Mouse (Mus musculus): ENCODE results near the gene Them4.

The Them4 gene

GRCm38 (mm10) chr3:94367511-94367910 lies 57.6 kb downstream of the Them4 start:
- in situ Hi-C loops (cut with MboI; ENCODE audit: low sequenced_read_pairs): no loop called here

GRCm38 (mm10) chr3:94368631-94369030 lies 58.7 kb downstream of the Them4 start:
- in situ Hi-C loops (cut with MboI; ENCODE audit: low sequenced_read_pairs): no loop called here

- in situ Hi-C loops (cut with MboI; ENCODE audit: low sequenced_read_pairs): loop anchor here (10.0 kb wide), 1 partner anchor 75 kb away; the partner anchor contains the start of genes Mrpl9 and Oaz3
These were observed 59.8 kb downstream of the Them4 start for GRCm38 (mm10) chr3:94369709-94370108.

GRCm38 (mm10) chr3:94371637-94372036 lies 61.7 kb downstream of the Them4 start:
- in situ Hi-C loops (cut with MboI; ENCODE audit: low sequenced_read_pairs): loop anchor here (10.0 kb wide), 1 partner anchor 73 kb away; the partner anchor contains the start of genes Mrpl9 and Oaz3

- in situ Hi-C loops (cut with MboI; ENCODE audit: low sequenced_read_pairs): loop anchor here (10.0 kb wide), 1 partner anchor 73 kb away; the partner anchor contains the start of genes Mrpl9 and Oaz3
These were observed 62.1 kb downstream of the Them4 start for GRCm38 (mm10) chr3:94372038-94372437.

- in situ Hi-C loops (cut with MboI; ENCODE audit: low sequenced_read_pairs): loop anchor here (10.0 kb wide), 1 partner anchor 72 kb away; the partner anchor contains the start of genes Mrpl9 and Oaz3
These were observed 62.8 kb downstream of the Them4 start, which contains the start of gene Rorc for GRCm38 (mm10) chr3:94372641-94373040. Gene Rorc, plus strand, starts transcription at chr3:94372794.

GRCm38 (mm10) chr3:94373090-94373489 lies 63.2 kb downstream of the Them4 start:
- in situ Hi-C loops (cut with MboI; ENCODE audit: low sequenced_read_pairs): loop anchor here (10.0 kb wide), 1 partner anchor 72 kb away; the partner anchor contains the start of genes Mrpl9 and Oaz3

- in situ Hi-C loops (cut with MboI; ENCODE audit: low sequenced_read_pairs): loop anchor here (10.0 kb wide), 1 partner anchor 71 kb away; the partner anchor contains the start of genes Mrpl9 and Oaz3
These were observed 63.7 kb downstream of the Them4 start for GRCm38 (mm10) chr3:94373597-94374011.

- in situ Hi-C loops (cut with MboI; ENCODE audit: low sequenced_read_pairs): loop anchor here (10.0 kb wide), 1 partner anchor 70 kb away; the partner anchor contains the start of genes Mrpl9 and Oaz3
These were observed 64.7 kb downstream of the Them4 start for GRCm38 (mm10) chr3:94374636-94375035.

GRCm38 (mm10) chr3:94375146-94375545 lies 65.3 kb downstream of the Them4 start:
- in situ Hi-C loops (cut with MboI; ENCODE audit: low sequenced_read_pairs): loop anchor here (10.0 kb wide), 1 partner anchor 70 kb away; the partner anchor contains the start of genes Mrpl9 and Oaz3

- in situ Hi-C loops (cut with MboI; ENCODE audit: low sequenced_read_pairs): loop anchor here (10.0 kb wide), 1 partner anchor 69 kb away; the partner anchor contains the start of genes Mrpl9 and Oaz3
These were observed 66.0 kb downstream of the Them4 start for GRCm38 (mm10) chr3:94375861-94376260.

GRCm38 (mm10) chr3:94377028-94377923 lies 67.4 kb downstream of the Them4 start:
- in situ Hi-C loops (cut with MboI; ENCODE audit: low sequenced_read_pairs): loop anchor here (10.0 kb wide), 1 partner anchor 68 kb away; the partner anchor contains the start of genes Mrpl9 and Oaz3

- in situ Hi-C loops (cut with MboI; ENCODE audit: low sequenced_read_pairs): loop anchor here (10.0 kb wide), 1 partner anchor 65 kb away; the partner anchor contains the start of genes Mrpl9 and Oaz3
These were observed 70.1 kb downstream of the Them4 start for GRCm38 (mm10) chr3:94379831-94380510.

Data from CH12F3 (cell line).